Mouse (Mus musculus) C2C12 (cell line): ENCODE results near the gene Cldn18.
A peak's percentile ranks its signal among the peaks of the same experiment; 100 is the strongest.

ENCODE experiments used
- MAX ChIP-seq: IDR thresholded peaks from one replicate; pipeline ENCODE4 v1.6.1; 2011; ENCODE audit warnings: mild to moderate bottlenecking, control low read depth
- MYOD1 ChIP-seq: IDR thresholded peaks from one replicate; pipeline ENCODE4 v1.6.1; 2011; ENCODE audit warnings: low read depth; ENCODE audit not compliant: control insufficient read depth, insufficient read length

DNA sequence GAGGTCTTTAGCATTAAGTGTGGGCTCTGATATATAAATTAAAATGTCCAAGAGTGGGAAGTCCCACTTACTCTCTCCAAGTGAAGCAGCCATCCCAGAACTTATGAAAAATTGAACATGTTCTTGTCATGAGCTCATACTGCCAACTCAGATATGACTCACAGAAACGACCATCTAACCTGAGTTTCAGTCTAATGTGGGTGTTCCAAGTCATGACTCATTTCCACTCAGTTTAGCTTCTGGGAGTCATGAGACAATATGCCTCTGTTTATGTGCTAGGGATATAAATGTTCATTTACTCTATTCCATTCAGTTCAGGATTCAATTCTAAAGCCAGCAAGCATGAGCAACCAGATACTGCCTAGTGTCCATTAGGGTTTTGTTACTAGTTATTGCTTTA is 2.9 kb upstream of the Cldn18 start:
- TF ChIP-seq MYOD1 (no peak), MAX (peak; percentile 46)
